ENCODE assay signal across 11 mouse cellular contexts in genomic region chr9:50470377-50471100, GRCm38 (mm10). TPM values are rescaled to one million over a fixed set of nuclear protein-coding genes. Genes with fewer than 3 reads are reported as not detected.
DNase-seq lines count a peak whose midpoint lies in the region; ATAC-seq lines count a peak whose summit lies in the region.
"Had no signal": no experiment of that assay in that cellular context is flagged by ENCODE, and none has a peak within 500 bp of the region (broad histone marks: within the 10 kb centered on the region; RNA-seq: fewer than 3 reads in every experiment).

No protein-coding gene starts in this region.

- ATAC-seq in common myeloid progenitor, adult 5-6 weeks (replicated peaks; ENCODE audit: low read depth, poor library complexity, severe bottlenecking), result 0 out of 2 replicates have a peak, but pooled peaks have one; percentile 52
- ATAC-seq in monocyte, adult 5-6 weeks (replicated peaks; ENCODE audit: insufficient number of reproducible peaks, low FRiP score, low TSS enrichment, poor library complexity, severe bottlenecking), result peak; percentile 61

- DNase-seq in urinary bladder, postnatal 14 days (ENCODE audit: low spot score), result peak; percentile 67
- DNase-seq in urinary bladder, postnatal 4 days (ENCODE audit: low spot score in 2 of 2), result no peak
- DNase-seq in ovary, postnatal 14 days (ENCODE audit: low spot score), result no peak
- DNase-seq in layer of hippocampus, adult 18-20 months (ENCODE audit: low spot score in 2 of 2), result no peak
- no peak for DNase-seq in cerebellum, postnatal 10 days
- DNase-seq: heart, postnatal 10 days; kidney, adult 8-10 months; lung, embryonic 14.5 days had no signal

RNA-seq across cellular contexts. Expression of gene Plet1, which starts 23.8 kb away (rescaled TPM):
- total RNA-seq in common myeloid progenitor, adult 5-6 weeks (2017), result not detected in 2 replicates
- not detected in 3 replicates for total RNA-seq in monocyte, adult 5-6 weeks (2017)
- total RNA-seq in layer of hippocampus, adult 18-20 months (2021), result under 1 TPM in 1 of 2 experiments, not detected in 1; 0.25 TPM
- total RNA-seq: left cerebral cortex, adult 2 months had no signal

RNA-seq across cellular contexts. Expression of gene Pts, which starts 58.0 kb away (rescaled TPM):
- total RNA-seq in common myeloid progenitor, adult 5-6 weeks (2017), result 73.1 and 89.3 TPM in 2 replicates
- 81.1 to 126 TPM (median 108 TPM) in 3 replicates for total RNA-seq in monocyte, adult 5-6 weeks (2017)
- total RNA-seq in layer of hippocampus, adult 18-20 months (2021), result 10 to 100 TPM; 30.7 to 36.7 TPM
